Mouse (Mus musculus): ENCODE measurements around the gene Caap1.

- TF ChIP-seq CTCF (conservative IDR thresholded peaks at IDR 0.05; ENCODE audit: insufficient read depth, insufficient read length, low read depth, low read length) = no peak
- TF ChIP-seq POLR2A (IDR thresholded peaks at IDR 0.05; ENCODE audit: low read depth, low read length) = peak; percentile 20
Measured at GRCm38 (mm10) chr4:94556265-94557054, at the start of gene Caap1, which contains the start of gene Gm10306.
